Mouse (Mus musculus): ENCODE data around the gene Ajm1. TPM values are rescaled to one million over a fixed set of nuclear protein-coding genes. Genes with fewer than 3 reads are reported as not detected.

Gene Ajm1
- polyA plus RNA-seq, 1 experiment, result 0.11 TPM

GRCm38 (mm10) chr2:25578796-25579736, 2.5 kb downstream of the Ajm1 start:
- Histone ChIP-seq H3K4me1 (ENCODE audit: control insufficient read depth, insufficient read depth, low read length) (peaks cover 28% of the 10 kb centered on the region), H3K27ac (ENCODE audit: insufficient read depth, low read depth, low read length) (no peak overlapping the region), H3K4me3 (ENCODE audit: insufficient read depth, low read length) (peak overlapping the region; percentile 5; the same call in 1 of the 2 replicates)
- TF ChIP-seq POLR2A (IDR thresholded peaks at IDR 0.05; ENCODE audit: borderline replicate concordance, low read depth, low read length), result no peak
- no peak for TF ChIP-seq CTCF (IDR thresholded peaks at IDR 0.05; ENCODE audit: low read depth, low read length)

- peaks cover 34% of the 10 kb centered on the region for H3K4me1 ChIP-seq (ENCODE audit: control insufficient read depth, insufficient read depth, low read length)
- no peak overlapping the region; the same call in 1 of the 2 replicates for H3K4me3 ChIP-seq (ENCODE audit: insufficient read depth, low read length)
- no peak overlapping the region for H3K27ac ChIP-seq (ENCODE audit: insufficient read depth, low read depth, low read length)
- peak; percentile 35; the same call in 1 of the 2 replicates for TF ChIP-seq CTCF (IDR thresholded peaks at IDR 0.05; ENCODE audit: low read depth, low read length)
- no peak for TF ChIP-seq POLR2A (IDR thresholded peaks at IDR 0.05; ENCODE audit: borderline replicate concordance, low read depth, low read length)
These were observed 3.4 kb downstream of the Ajm1 start for GRCm38 (mm10) chr2:25577951-25578795.

- Histone ChIP-seq H3K27ac (ENCODE audit: insufficient read depth, low read depth, low read length) (no peak overlapping the region), H3K4me1 (ENCODE audit: control insufficient read depth, insufficient read depth, low read length) (peaks cover 25% of the 10 kb centered on the region), H3K4me3 (ENCODE audit: insufficient read depth, low read length) (no peak overlapping the region)
- no peak for TF ChIP-seq POLR2A (IDR thresholded peaks at IDR 0.05; ENCODE audit: borderline replicate concordance, low read depth, low read length)
- no peak for TF ChIP-seq CTCF (IDR thresholded peaks at IDR 0.05; ENCODE audit: low read depth, low read length)
These were observed 4.3 kb downstream of the Ajm1 start for GRCm38 (mm10) chr2:25576965-25577891.

- Histone ChIP-seq H3K27ac (ENCODE audit: insufficient read depth, low read depth, low read length) (no peak overlapping the region), H3K4me1 (ENCODE audit: control insufficient read depth, insufficient read depth, low read length) (peaks cover 20% of the 10 kb centered on the region), H3K4me3 (ENCODE audit: insufficient read depth, low read length) (no peak overlapping the region)
- TF ChIP-seq CTCF (IDR thresholded peaks at IDR 0.05; ENCODE audit: low read depth, low read length) (no peak), POLR2A (IDR thresholded peaks at IDR 0.05; ENCODE audit: borderline replicate concordance, low read depth, low read length) (no peak)
These were observed 5.3 kb downstream of the Ajm1 start for GRCm38 (mm10) chr2:25576028-25576850.

GRCm38 (mm10) chr2:25575432-25576027, 6.0 kb downstream of the Ajm1 start:
- TF ChIP-seq POLR2A (IDR thresholded peaks at IDR 0.05; ENCODE audit: borderline replicate concordance, low read depth, low read length), result no peak
- TF ChIP-seq CTCF (IDR thresholded peaks at IDR 0.05; ENCODE audit: low read depth, low read length), result no peak
- Histone ChIP-seq H3K4me1 (ENCODE audit: control insufficient read depth, insufficient read depth, low read length) (peaks cover 15% of the 10 kb centered on the region), H3K27ac (ENCODE audit: insufficient read depth, low read depth, low read length) (0 out of 2 replicates have a peak overlapping the region, but pooled peaks have one; percentile 9), H3K4me3 (ENCODE audit: insufficient read depth, low read length) (peak overlapping the region; percentile 62)

DNA sequence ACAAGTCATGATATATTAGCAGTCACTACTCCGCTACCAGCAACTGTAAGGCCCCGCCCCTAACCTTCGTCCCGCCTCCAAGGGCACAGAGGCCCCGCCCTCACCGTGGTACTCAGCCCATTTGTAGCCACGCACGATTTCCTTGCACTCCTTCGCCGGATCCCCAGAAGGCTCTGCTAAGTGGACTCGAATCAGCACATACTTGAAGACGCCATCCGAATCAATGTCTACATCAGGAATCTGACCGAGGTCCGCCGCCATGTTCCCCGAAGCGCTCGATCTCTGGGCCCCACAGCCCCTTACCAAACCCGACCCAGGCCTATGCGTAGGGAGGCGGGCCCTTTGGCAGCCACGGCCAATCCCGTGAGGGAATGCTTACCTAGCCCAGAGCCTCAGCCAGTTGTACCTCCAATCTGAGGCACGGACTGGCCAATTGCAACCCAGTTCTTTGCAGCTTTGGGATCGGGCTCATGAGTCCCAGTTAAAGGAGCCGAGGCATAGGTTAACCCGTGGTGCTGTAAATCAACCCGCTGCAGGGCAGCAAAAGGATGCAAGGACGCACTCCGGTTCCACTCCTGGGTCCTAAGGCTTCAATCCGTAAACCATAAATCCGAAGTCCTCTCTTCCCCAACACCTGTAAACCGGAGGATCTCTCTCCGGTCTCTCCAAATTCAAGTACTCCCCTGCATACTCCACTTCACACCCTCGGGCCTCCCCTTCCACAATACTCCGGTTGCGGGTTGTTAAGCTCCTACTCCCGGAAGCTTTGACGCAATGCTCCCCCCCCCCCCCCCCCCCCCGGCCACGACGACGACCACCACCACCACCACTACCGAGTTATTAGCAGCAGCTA, 6.8 kb downstream of the Ajm1 start, which contains the start of the genes Mamdc4 and Phpt1:
Gene Mamdc4 (minus strand): TSS at position 267 of the 853 bp plus-strand sequence.
Gene Phpt1 (minus strand): TSS at position 646 of the 853 bp plus-strand sequence.
- H3K27ac ChIP-seq (ENCODE audit: insufficient read depth, low read depth, low read length), result peak within 1 kb of the TSS; percentile 60
- no peak for TF ChIP-seq CTCF (IDR thresholded peaks at IDR 0.05; ENCODE audit: low read depth, low read length)
- TF ChIP-seq POLR2A (IDR thresholded peaks at IDR 0.05; ENCODE audit: borderline replicate concordance, low read depth, low read length), result no peak
- peaks cover 13% of the 10 kb centered on the region for H3K4me1 ChIP-seq (ENCODE audit: control insufficient read depth, insufficient read depth, low read length)
- H3K4me3 ChIP-seq (ENCODE audit: insufficient read depth, low read length), result peak within 1 kb of the TSS; percentile 62

GRCm38 (mm10) chr2:25574136-25574535, 7.4 kb downstream of the Ajm1 start:
- no peak for TF ChIP-seq POLR2A (IDR thresholded peaks at IDR 0.05; ENCODE audit: borderline replicate concordance, low read depth, low read length)
- no peak overlapping the region for H3K27ac ChIP-seq (ENCODE audit: insufficient read depth, low read depth, low read length)
- H3K4me3 ChIP-seq (ENCODE audit: insufficient read depth, low read length), result peak overlapping the region; percentile 62
- peaks cover 13% of the 10 kb centered on the region for H3K4me1 ChIP-seq (ENCODE audit: control insufficient read depth, insufficient read depth, low read length)

All from bone marrow macrophage, adult 2 months (primary cell).